Mouse (Mus musculus): ENCODE measurements around the gene Pdzd7.

DNA sequence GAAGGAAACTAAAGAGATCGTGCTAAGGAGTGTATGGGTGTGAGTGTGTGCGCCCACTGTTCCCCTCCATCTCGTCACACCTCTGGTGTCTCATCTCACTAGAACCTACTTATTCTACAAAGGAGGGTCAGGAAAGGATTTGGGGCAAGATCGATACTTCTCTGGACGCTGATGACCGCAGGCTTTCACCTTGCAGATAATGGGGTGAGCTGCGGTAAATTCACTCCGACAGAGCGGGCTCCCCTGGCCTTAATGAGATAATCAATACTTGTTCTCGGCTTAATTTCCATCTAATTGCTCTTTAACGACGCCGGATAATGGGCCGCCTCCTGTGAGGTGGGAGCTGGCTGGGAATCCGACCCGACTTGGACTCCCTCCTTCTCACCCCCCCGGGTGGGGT lies 21.7 kb upstream of the Pdzd7 start:
- no peak for TF ChIP-seq POLR2A (IDR thresholded peaks at IDR 0.05; ENCODE audit: extremely low read depth, insufficient read depth, low read length)
- TF ChIP-seq CTCF (IDR thresholded peaks at IDR 0.05; ENCODE audit: low read depth, low read length) = no peak
